Mouse (Mus musculus): ENCODE measurements around the gene Ccdc78.
A peak's percentile ranks its signal among the peaks of the same experiment; 100 is the strongest.
"Not testable (repeated sequence)": the region's sequence is repeated elsewhere in the genome, so short reads cannot be mapped to it uniquely, and the experiment has no call there.

The Ccdc78 gene

DNA sequence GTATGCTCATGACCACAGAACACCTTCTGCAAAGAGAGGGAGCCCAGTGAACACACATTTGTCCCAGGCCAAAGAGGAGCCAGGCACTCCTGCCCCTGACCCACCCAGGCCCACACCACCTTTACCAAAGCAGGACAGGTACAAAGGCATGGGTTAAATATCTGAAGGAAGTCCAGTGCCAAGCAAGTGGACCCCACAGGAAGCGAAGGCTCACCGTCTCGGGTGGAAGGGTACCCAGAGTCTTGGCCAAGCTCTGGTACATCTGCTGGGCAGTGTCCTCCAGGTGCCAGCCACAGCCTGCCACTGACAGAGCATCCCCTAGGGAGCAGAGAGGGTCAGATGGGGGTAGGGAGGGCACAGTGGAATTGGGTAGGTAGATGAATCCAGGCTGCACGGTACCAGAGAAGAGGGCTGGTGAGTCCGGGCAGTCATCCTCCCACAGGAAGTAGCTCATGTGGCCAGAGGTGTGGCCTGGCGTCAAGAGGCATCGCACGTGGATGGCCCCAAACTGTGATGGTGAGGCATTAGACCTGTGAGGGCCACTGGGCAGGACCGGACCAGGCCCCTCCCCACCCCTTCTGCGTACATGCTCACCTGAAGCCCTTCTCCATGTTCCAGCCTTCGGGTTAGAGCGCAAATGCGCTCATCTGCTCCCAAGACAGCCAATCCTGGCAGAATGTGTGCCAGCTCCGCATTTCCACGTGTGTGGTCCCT is 2.4 kb upstream of the Ccdc78 start:
- no peak for DNase-seq

GRCm38 (mm10) chr17:25785281-25785745 is 1.1 kb upstream of the Ccdc78 start, which contains the start of gene Haghl:
TSS of gene Haghl (minus strand) at chr17:25785673.
- peak; percentile 89 to 91 for DNase-seq

- DNase-seq = no peak
These were observed 563 bp downstream of the Ccdc78 start for GRCm38 (mm10) chr17:25786781-25787504.

GRCm38 (mm10) chr17:25791320-25791842 is 5.0 kb downstream of the Ccdc78 start:
- peak in 1 of 2 experiments; percentile 35 for DNase-seq

GRCm38 (mm10) chr17:25791843-25792527 is 5.6 kb downstream of the Ccdc78 start:
- DNase-seq = peak; percentile 63 to 76

DNA sequence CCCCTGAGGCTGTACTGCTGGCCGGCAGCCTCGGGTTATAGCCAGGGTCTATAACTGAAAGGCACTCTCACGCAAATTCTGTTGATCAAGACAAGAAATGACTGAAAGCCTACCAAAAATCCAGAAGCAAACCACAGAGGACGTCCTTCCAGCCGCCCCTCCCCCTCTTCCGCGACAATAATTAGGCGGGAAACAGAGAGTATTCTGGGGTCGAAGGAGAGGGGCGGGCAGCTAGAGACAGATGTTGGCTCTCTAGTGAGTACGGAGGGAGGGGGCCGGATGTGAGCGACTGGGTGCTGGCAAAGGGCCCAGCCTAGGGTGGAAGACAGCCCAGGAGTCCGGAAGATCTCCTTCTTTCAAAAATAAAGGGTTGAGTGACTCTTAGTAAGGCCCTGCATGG is 6.2 kb downstream of the Ccdc78 start, which contains the start of gene Fam173a:
Gene Fam173a, minus strand, starts transcription at position 287 of the 400 bp plus-strand sequence.
- DNase-seq = peak; percentile 76 to 81

DNA sequence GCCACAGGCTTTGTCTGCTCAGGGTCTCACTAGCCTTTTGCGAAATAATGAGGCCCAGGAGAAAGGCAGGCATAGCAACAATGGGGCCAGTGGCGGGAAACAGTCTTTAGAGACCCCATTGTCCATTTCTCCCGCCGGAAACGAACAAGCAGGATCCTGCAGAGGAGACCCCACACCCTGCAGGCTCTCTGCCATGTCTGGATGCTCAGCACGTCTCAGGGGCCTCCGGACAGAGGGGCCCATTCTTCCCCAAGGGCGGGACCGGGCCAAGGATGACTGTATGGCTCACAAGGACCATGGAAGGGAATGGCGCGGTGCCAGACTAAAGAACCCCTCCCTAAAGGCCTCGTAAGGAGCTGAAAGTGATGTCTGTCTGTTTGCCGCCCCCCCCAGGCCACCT is 7.8 kb downstream of the Ccdc78 start:
- DNase-seq = no peak

DNA sequence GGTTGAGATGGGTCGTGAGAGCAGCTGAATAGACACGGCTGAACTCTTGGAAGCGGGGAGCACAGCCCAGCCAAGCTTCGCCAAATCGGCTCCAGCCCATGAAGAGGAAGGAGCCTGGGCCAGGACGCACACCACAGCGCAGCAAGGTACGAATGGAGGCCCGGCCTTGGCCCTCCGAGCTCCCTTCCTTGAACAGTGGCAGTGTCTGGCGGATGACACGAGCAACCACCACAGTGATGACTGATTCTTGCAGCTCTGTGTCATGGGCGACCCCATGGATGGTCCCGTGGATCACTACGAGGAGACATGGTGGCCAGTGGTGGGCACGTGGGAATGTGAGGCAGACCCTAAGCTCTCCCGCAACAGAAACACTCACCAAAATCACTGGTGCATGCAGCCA is 8.6 kb downstream of the Ccdc78 start:
- DNase-seq = no peak

DNA sequence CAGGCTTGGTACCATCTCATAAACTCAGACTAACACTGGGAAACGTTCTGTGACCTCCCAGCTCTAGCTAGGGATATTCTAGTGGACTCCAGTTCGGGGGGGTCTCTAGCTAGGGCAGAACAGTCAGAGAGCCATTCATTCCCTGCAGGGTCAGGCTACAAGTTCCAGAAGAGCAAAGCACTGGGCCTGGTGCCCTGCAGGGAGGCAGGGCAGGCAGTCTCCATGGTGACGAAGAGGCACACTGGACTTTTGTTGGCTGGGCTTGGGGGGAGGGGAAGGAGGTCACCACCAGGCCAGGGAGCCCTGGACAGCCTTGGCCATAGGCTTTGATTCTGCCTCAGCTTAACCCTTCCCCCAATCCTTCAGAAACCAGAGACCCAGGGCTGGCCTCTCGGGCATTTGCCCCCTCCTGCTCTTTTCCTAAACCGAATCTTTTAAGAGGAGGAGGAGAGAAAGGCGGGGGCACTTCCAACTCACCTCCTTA is 9.3 kb downstream of the Ccdc78 start, which contains the start of gene AC134908.4:
Gene AC134908.4, minus strand, starts transcription at position 51 of the 484 bp plus-strand sequence.
- no peak for DNase-seq

- DNase-seq = no peak
These were observed 9.9 kb downstream of the Ccdc78 start for GRCm38 (mm10) chr17:25796211-25796771.

DNA sequence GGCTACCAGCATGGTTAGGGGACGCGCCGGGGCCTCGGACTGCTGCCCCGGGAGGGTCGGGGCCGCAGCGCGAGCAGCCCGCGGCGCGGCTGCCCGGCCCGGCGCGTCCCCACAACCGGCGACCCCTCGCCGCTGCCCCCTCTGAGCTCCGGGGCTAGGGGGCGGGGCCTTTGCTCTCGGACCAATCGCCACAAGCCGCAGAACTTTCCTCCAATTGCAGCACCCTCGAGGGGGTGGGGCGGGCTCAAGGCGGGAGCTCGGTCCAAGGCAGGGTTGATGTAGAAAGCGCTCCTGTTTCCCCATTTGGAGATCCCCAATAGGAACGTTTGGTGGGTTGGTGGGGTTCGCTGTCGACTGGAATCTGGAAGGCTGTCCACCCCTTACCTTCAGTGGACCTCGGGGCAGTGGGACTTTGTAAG is 10.6 kb downstream of the Ccdc78 start, which contains the start of gene Metrn:
Gene Metrn, minus strand, starts transcription at position 186 of the 419 bp plus-strand sequence.
- peak; percentile 84 to 87 for DNase-seq

- peak in 1 of 2 experiments; percentile 56 for DNase-seq
These were observed 14.6 kb downstream of the Ccdc78 start for GRCm38 (mm10) chr17:25801029-25801428.

- no peak for DNase-seq
These were observed 16.6 kb downstream of the Ccdc78 start for GRCm38 (mm10) chr17:25802825-25803517.

DNA sequence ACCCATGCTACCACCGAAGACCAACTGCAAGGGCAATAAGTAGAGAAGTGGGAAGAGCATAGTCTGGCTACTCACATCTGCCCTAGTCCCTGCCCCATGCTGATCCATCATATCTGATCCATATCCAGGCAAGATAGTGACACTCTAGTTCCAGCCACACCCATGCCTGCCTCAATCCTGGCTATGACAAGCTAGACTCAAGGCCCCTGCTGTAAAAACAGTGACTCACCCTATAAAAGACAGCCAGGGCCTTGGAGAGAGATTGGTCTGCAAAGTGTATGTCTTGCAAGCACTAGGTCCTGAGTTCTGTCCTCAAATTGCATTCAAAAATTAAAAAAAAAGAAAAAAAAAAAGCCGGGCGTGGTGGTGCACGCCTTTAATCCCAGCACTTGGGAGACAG is 20.1 kb downstream of the Ccdc78 start:
- no peak for DNase-seq

DNA sequence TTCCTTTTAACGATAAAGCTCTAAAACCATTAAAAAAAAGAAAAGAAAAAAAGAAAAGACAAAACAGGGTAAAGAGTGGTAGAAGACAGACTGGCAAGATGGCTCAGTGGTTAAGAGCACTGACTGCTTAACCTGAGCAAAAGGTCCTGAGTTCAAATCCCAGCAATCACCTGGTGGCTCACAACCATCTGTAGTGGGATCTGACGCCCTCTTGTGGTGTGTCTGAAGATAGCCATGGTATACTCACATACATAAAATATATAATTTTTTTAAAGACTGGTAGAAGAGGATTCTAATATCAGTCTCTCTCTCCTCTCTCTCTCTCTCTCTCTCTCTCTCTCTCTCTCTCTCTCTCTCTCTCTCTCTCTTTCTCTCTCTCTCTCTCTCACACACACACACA is 21.1 kb downstream of the Ccdc78 start:
- DNase-seq = not testable (repeated sequence)

DNA sequence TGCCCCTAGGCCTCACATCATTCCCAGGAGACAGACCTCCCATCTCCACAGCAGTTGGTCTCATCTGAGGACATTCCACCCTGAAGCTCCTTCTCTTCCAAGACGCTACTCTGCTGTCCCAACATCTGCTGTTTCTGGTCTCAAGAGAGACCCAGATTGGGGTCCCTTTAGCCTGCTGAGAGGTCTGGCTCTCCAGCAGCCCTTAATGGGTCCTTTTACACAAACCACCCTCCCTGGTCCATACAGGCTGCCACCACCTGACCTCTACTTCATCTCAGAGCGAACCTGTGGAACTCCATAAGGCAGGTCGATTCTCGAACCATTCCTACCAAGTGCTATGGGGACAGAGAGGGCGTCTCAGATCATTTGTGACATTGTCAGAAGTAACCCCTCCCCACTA is 21.6 kb downstream of the Ccdc78 start:
- no peak for DNase-seq

- DNase-seq = no peak
These were observed 22.6 kb downstream of the Ccdc78 start, which contains the start of gene Fbxl16 for GRCm38 (mm10) chr17:25808789-25809605. TSS of gene Fbxl16 (plus strand) at chr17:25809085.

DNA sequence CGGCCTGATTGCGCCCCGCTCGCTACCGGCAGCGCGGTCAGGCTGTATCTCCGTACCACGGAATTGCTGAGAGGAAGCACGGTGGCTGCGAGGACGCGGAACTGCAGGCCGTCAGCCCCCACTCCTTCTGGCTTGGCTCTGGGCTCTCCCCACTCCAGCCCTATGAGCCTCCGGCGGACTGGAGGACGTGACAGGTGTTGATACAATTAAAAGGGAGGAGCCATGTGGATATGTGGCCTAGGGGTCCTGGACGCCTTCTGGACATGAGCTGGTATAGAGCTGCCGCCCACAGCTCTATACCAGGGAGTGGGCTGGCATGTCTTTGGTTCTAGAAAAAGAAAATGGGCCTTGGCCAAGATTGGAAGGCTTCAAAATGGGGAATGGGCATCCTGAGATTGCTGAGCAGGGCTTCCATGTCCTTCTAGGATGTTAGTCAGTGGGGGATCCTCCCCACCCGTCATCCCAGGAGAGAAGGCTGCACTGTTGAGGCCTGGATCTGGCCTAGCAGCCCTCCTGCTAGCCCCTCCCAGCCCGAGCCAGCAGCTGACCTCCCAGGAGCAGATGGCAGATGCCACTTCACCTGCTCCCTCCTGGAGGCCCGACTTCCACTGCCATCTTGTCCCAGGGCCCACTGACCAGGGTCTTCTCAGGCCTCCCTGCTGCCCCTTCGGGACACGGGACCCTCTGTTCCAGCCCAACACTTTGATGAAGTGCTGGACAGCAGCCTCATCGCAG is 23.4 kb downstream of the Ccdc78 start:
- no peak for DNase-seq

GRCm38 (mm10) chr17:25810890-25811289 is 24.5 kb downstream of the Ccdc78 start:
- DNase-seq = no peak

GRCm38 (mm10) chr17:25813471-25813870 is 27.1 kb downstream of the Ccdc78 start:
- DNase-seq = no peak
